Mouse (Mus musculus) cerebellum, postnatal 36 days (tissue): Measurements from ENCODE around the gene A2ml1.
A peak's percentile ranks its signal among the peaks of the same experiment; 100 is the strongest.
"Not testable (repeated sequence)": the region's sequence is repeated elsewhere in the genome, so short reads cannot be mapped to it uniquely, and the experiment has no call there.

Experiments used
- DNase-seq, 2 experiments: peaks; one replicate each; pipeline ENCODE4 v3.0.0; 2021 to 2022; ENCODE audit warnings: mixed read lengths in 2 of 2

Gene A2ml1

DNA sequence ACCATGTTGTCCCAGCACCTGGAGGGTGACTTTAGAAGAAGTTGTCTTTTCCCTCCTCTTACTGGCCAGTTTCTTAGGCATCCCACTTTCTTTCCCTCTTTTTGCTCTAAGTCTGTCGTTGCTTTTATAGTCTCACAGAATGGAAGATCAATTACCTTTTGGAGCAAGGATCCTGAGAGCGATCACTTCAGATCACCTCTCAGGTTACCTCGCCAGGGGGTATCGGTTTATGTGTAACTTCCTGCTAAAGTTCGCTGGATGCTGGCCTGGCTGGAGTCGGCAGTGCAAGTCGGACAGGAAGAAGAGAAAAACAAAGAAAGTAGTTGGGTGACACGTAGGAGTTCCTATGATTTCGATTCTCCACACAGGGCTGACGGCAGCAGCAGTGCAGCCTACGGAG lies at the start of gene A2ml1:
Gene A2ml1, minus strand, starts transcription at position 101 of the 400 bp plus-strand sequence.
- DNase-seq = no peak

GRCm38 (mm10) chr6:128629771-128630739 lies 48.6 kb upstream of the A2ml1 start:
- DNase-seq = peak; percentile 47 to 57

GRCm38 (mm10) chr6:128625246-128625645 lies 43.8 kb upstream of the A2ml1 start:
- DNase-seq = not testable (repeated sequence)

- DNase-seq = no peak
Observed at GRCm38 (mm10) chr6:128624425-128624824, 43.0 kb upstream of the A2ml1 start.

DNA sequence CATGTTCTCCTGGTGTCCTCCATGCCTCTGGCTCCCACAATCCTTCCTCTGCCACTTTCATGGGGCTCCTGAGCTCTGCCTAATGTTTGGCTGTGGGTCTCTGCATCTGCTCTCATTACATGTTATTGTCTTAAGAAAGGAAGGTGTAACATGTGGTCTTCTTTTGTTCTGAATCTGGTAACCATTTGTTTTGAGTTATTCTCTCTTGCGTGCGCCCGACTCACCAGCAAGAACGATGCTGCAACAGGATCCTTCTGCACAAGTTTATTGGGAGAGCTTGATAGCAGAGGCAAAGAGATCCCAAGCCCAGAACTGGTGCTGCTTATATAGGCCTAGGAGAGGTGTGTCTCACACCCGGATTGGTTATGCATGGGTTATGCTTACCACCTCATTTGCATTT lies 42.0 kb upstream of the A2ml1 start, which contains the start of gene Klrb1a:
Gene Klrb1a, minus strand, starts transcription at position 101 of the 400 bp plus-strand sequence.
- DNase-seq = not testable (repeated sequence)

DNA sequence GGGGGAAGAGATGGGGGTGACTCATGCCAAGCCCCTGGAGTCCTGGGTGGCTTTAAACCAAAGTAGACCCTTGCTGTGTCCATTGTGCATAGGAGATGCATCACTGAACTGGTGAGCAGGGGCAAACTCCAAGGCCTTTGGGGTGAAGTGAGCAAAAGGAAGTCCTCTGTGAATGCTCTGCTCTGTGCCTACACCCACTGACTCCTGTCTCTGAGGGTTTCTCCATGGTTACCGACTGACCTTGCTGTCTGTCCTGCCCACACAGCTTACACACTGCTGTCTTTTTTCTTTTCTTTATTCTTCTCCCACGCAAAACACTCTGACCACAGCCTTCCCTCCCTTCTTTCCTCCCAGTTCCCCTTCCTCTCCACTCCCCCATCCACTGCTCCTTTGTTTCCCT lies 41.3 kb upstream of the A2ml1 start:
- DNase-seq = no peak

- no peak for DNase-seq
Observed at GRCm38 (mm10) chr6:128606350-128606749, 24.9 kb upstream of the A2ml1 start.

GRCm38 (mm10) chr6:128604512-128604911 lies 23.1 kb upstream of the A2ml1 start:
- no peak for DNase-seq

DNA sequence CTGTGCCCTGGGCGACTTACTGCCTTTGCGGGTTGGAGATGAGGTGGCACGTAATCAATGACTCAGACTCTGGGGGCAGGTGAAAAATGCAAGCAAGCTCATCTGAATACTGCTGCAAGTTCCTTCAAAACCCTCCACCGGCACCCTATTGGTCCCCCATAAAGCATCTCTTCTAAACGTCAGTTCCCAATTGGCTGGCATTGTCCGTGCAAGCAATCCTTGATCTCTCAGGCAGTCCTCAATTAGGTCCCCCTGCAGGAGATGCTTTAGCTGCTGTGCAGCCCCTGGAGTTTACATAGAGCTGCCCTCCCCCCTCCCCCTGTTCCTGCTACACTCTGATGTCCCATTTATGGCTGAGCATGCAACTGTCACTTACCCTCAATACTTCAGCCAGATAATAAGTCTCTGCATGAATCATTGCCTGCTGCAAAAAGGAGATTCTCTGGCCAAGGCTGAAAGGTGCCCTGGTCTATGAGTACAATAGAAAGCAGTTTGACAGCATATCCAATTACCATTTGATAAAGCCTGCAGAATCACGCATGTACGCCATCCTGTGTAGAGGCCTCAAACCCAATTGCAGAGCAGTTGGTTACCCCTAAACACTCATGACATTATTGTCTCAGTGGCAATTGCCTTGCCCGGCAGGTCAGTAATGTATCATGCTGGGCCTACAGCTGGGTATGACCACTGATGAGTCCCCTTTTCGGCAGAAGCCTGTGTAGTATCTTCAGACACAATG lies 21.2 kb upstream of the A2ml1 start:
- no peak for DNase-seq

- no peak for DNase-seq
Observed at GRCm38 (mm10) chr6:128602026-128602425, 20.6 kb upstream of the A2ml1 start.

- DNase-seq = no peak
Observed at GRCm38 (mm10) chr6:128599555-128599954, 18.1 kb upstream of the A2ml1 start.

DNA sequence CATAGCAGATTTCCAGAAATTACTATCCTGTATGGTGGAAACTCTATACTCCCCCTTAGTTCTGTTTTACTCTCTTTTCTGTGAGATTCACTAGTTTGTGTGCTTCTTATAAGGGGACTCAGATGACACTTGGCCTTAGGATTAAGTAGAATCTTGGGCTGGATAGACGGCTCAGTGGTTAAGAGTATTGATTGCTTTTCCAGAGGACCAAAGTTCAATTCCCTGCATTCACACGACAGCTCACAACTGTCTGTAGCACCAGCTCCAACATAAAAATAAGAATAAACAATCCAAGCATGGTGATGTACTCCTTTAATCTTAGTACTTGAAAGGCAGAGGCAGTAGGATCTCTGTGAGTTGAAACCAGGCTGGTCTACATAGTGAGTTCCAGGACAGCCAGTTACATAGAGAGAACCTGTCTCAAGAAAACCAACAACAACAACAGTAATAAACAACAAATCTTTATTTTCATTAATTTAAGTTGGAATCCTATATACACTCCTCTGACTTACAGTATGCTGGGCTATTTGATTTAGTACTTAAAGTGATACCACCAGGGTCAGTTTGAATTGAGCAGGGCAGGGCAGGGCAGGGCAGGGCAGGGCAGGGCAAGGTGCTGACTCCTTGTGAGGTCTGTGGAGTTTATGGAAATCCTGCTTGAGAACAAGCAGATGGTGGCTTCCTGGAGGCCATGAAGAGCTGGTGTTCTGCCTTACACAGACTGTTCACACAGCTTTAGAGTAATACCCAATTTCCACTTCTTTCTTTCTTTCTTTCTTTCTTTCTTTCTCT lies 17.0 kb upstream of the A2ml1 start:
- no peak for DNase-seq

DNA sequence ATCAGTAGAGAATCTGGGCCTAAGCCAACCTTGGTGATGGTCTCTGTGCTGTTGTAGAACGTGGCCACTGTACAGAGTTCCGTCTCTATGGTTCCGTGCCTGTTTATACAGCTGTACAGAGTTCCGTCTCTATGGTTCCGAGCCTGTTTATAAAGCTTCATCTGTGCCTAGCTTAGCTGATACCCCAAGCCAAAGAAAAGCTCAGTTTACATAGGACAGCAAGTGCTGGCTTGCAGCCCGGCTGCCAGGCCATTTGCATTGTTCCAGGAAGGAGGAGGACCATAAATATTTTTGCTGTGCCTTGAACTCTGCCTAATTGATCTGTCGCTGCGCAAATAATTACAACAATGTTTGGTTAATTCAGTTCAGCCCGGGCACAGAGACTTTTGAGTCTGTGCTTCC lies 15.7 kb upstream of the A2ml1 start:
- DNase-seq = peak; percentile 23 to 44

GRCm38 (mm10) chr6:128594651-128595050 lies 13.2 kb upstream of the A2ml1 start:
- DNase-seq = no peak

DNA sequence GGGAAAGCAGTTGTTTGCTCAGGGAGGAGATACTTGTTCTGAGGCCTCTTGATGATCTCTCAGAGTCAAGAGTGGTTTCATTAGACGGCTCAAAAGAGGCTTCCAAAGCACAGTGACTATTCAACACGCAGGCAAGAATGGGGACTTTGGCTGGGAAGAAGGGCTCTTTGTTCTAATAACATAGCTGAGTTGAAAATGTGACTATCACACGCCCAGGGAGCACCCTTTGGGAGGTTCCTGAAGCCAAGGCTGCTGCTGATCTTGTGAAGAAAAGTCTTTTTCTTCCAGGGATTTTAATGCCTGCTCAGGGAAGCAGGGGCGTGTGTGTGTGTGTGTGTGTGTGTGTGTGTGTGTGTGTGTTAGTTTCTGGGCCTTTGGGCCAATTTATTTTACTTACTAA lies 8.0 kb upstream of the A2ml1 start:
- DNase-seq = no peak

DNA sequence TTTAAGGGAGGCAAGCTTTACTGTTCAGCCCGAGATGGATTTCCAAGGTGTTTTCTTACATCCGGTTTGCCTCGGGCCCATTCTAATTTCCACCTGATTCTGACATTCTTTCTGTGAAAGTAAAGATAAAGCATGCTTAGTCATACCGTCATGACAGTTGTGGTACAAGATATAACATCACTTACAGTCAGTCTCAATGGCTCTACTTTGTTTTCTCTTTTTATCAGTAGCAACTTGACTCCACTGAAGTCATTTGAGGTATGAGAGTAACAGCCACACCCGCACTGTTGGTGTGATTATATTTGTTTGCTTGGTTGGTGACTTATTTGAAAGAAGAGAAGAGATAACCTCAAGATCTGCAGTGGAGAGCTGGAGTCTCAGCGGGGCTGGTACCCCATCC lies 6.2 kb upstream of the A2ml1 start:
- DNase-seq = no peak

DNA sequence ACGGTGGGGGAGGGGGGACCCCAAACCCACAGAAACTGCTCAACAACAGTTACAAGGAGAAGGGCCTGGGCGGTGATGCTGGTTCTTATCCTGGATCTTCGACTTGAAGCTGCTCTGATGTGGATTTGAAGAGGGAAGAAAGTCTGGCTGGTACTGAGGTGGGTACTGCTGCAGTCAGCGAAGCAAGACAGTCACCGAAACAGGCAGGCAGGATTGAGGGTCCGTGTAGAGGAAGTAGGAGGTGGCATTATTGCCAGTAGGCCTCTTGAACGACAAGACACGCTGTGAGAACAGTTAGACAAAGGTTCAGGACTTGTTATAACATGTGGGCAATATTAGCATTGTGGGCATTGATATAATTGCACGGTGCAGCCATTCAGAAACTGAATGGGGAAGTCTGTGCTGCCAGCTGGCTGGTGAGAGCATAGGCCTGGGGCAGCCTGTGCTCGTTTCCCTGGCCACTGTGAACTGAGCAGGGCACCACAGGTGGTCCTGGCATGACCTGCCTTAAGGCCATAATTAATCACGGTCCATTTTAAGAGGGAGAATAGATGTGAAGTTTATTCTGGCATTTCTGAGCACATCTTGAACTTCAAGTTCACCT lies 4.3 kb upstream of the A2ml1 start:
- DNase-seq = no peak

DNA sequence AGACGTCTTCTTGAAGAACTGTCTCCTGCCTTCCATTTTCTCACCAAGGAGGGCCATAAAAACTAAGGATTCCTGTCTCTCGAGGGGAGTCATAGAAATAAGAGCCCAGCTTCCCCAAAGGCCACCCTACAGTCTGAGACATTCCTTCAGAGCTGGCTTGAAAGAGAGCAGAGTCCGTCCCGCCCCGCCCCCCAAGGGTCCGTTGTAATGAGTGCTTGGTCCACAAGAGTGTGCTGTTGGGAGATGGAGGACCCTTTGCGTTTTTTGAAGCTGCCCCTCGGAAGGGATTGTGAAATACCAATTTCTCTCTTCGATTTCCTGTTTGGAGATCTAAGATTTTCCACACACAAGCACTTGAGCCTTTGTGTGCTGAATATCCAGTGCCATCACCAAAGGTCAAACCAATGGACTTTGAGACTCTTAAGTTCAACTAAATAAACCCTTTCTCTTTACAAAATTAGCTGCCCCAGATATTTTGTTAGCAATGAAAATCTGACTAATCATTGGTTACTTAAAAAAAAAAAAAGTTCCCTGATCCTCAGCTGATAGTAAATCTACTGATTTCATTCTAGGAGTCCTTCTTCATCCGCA lies 2.8 kb upstream of the A2ml1 start:
- DNase-seq = no peak

GRCm38 (mm10) chr6:128577301-128577700 lies 4.1 kb downstream of the A2ml1 start:
- no peak for DNase-seq

DNA sequence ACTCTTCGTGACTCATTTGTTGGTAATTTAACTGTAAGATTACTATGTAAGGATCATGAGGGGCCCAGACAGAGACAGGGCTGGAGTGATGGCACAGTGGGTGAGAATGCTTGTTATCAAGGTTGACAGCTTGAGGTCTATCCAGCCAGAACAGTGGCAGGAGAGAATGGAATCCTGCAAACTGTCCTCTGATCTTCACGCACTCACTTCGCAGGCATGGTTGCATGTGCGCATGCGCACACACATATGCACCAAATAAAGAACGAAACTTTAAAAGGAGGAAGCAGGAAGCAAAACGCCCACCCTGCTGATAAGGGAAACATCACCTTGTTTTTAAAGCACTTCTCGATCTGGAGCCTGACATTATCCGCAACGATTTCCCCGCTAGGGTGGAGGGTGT lies 14.8 kb downstream of the A2ml1 start:
- no peak for DNase-seq

DNA sequence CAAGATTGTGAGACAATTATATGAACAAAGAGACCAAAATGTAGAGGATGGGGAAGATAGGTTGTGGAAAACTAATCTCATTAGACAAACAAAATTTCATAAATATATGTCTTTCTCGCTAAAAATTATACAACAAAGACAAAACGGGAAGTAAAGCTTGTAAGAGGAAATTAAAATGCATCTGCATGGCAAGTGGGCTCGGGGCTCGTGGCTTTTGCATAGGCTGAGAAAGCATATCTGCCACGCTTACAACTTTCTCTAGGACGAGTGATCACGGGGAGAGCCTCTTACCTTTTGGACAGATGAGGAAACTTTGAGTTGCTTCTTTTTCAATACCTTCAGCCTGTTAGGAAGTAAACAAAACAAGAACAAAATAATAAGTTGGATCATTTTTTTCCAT lies 27.4 kb downstream of the A2ml1 start:
- DNase-seq = no peak
